Mouse (Mus musculus): ENCODE measurements at regions not wholly inside any gene's neighbourhood (a gene's known extent, or its start where the extent isn't known, plus 50 kb on each side); places are given as distances from the start of the nearest gene placed in this dataset.

DNA sequence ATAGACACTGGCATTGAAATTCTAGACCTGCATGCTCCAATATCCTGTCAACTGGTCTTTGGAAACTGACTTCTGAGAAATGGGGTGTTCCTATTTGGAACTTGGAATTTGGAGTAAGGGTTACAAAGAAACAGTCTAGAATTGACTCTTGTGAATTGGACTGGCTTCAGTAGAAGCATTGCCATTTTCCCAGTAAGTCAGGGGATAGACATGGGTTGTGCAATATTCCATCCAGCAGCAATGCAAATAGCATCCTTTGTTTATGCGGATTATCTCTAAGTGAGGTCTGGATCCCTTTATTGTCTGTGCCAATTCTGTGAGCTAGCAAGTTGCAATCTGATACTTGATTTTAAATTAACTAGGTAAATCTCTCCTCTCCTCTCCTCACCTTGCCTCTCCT lies 651.5 kb upstream of the Fam160b2 start:
- H3K4me1 ChIP-seq (replicated peaks; ENCODE audit: control insufficient read depth in 2 of 2, insufficient read depth in 2 of 2, low read length in 1 of 2): peaks cover 0 to 5% of the 10 kb centered on the region in 2 experiments; a peak in 2 of 4 replicates
- no peak overlapping the region for H3K4me2 ChIP-seq (ENCODE audit: low read depth)
- WGBS (ENCODE audit: insufficient replicate concordance): 67% methylated on average over 1 of the region's 1 CpGs
- H3K9ac ChIP-seq (replicated peaks): no peak overlapping the region
- no peaks in the 10 kb centered on the region for H3K9me3 ChIP-seq (ENCODE audit: control insufficient read depth, low read length)
- TF ChIP-seq EP300 (IDR thresholded peaks at IDR 0.05; ENCODE audit: low read depth) (no peak), CTCF (IDR thresholded peaks at IDR 0.05; ENCODE audit: low read depth) (no peak)
- no peaks in the 10 kb centered on the region for H3K27me3 ChIP-seq (ENCODE audit: control insufficient read depth, insufficient read depth, low read length)
- H3K36me3 ChIP-seq (replicated peaks; ENCODE audit: control insufficient read depth, insufficient read depth, low read depth): no peaks in the 10 kb centered on the region
- H3K27ac ChIP-seq: no peak overlapping the region
- no peak for ATAC-seq (ENCODE audit: insufficient read depth)
- DNase-seq (ENCODE audit: low read depth in 3 of 3, low spot score in 3 of 3): no peak
- no peak overlapping the region for H3K4me3 ChIP-seq (ENCODE audit: insufficient read depth in 1 of 2, low read depth in 2 of 2, low read length in 2 of 2)

DNA sequence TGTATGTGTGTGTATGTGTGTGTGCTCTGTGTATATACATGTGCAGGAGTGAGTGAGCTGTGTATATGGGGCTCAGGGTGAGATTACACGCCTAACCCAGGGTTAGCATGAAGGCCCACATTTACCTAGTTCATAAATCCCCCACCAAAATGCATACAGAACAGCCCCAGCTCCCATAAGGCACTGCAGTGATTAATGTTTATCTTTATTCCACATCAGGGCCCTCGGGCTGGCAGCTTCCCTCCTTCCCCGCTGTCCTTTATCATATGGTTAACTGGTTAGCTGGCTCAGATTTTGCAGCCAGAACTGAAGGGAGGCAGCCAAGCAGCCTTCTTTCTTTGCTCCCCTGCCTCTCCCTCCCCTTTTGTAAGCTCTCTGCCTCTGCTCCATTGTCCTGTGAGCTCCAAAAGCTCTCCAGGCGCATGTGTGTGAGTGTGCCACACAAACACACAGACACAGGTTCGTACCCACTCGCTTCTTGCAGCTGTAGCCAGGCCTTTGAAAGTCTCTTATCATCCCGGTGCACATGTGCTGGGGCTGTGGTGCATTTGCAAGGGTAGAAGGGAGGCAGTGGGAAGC lies 649.8 kb upstream of the Fam160b2 start:
- TF ChIP-seq EP300 (IDR thresholded peaks at IDR 0.05; ENCODE audit: low read depth) (no peak), CTCF (IDR thresholded peaks at IDR 0.05; ENCODE audit: low read depth) (no peak)
- no peaks in the 10 kb centered on the region for H3K27me3 ChIP-seq (ENCODE audit: control insufficient read depth, insufficient read depth, low read length)
- H3K27ac ChIP-seq: no peak overlapping the region
- no peak overlapping the region for H3K4me2 ChIP-seq (ENCODE audit: low read depth)
- H3K4me1 ChIP-seq (replicated peaks; ENCODE audit: control insufficient read depth in 2 of 2, insufficient read depth in 2 of 2, low read length in 1 of 2): peaks cover 0 to 5% of the 10 kb centered on the region in 2 experiments; a peak in 2 of 4 replicates
- no peak overlapping the region for H3K9ac ChIP-seq (replicated peaks)
- WGBS (ENCODE audit: insufficient replicate concordance): 12% methylated on average over 7 of the region's 7 CpGs
- DNase-seq (ENCODE audit: low read depth in 3 of 3, low spot score in 3 of 3): no peak
- H3K9me3 ChIP-seq (ENCODE audit: control insufficient read depth, low read length): no peaks in the 10 kb centered on the region
- peak; percentile 74 for ATAC-seq (ENCODE audit: insufficient read depth)
- H3K36me3 ChIP-seq (replicated peaks; ENCODE audit: control insufficient read depth, insufficient read depth, low read depth): no peaks in the 10 kb centered on the region
- H3K4me3 ChIP-seq (ENCODE audit: insufficient read depth in 1 of 2, low read depth in 2 of 2, low read length in 2 of 2): no peak overlapping the region

DNA sequence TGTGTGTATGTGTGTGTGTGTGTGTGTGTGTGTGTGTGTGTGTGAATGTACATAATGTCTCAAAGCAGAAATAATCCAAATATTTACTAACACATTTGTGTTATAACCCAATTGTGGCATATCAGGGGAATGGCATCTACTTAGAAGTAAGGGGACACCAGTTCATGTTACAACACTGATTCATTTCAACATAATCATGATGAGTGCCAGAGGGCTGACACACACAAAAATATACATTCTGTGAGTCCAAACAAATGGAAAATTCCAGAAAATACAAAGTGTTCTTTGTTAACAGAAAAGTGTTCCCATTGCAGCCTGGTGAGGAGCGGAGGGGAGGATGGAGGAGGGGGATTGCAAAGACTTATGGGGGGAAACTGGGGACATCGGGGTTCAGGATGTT lies 648.9 kb upstream of the Fam160b2 start:
- no peak for ATAC-seq (ENCODE audit: insufficient read depth)
- 70% methylated on average over 2 of the region's 2 CpGs for WGBS (ENCODE audit: insufficient replicate concordance)
- Histone ChIP-seq H3K9me3 (ENCODE audit: control insufficient read depth, low read length) (no peaks in the 10 kb centered on the region), H3K4me2 (ENCODE audit: low read depth) (no peak overlapping the region), H3K9ac (replicated peaks) (no peak overlapping the region), H3K36me3 (replicated peaks; ENCODE audit: control insufficient read depth, insufficient read depth, low read depth) (no peaks in the 10 kb centered on the region), H3K27me3 (ENCODE audit: control insufficient read depth, insufficient read depth, low read length) (no peaks in the 10 kb centered on the region), H3K27ac (no peak overlapping the region), H3K4me1 (replicated peaks; ENCODE audit: control insufficient read depth in 2 of 2, insufficient read depth in 2 of 2, low read length in 1 of 2) (peaks cover 0 to 5% of the 10 kb centered on the region in 2 experiments; a peak in 2 of 4 replicates), H3K4me3 (ENCODE audit: insufficient read depth in 1 of 2, low read depth in 2 of 2, low read length in 2 of 2) (no peak overlapping the region)
- no peak for DNase-seq (ENCODE audit: low read depth in 3 of 3, low spot score in 3 of 3)
- TF ChIP-seq EP300 (IDR thresholded peaks at IDR 0.05; ENCODE audit: low read depth) (no peak), CTCF (IDR thresholded peaks at IDR 0.05; ENCODE audit: low read depth) (no peak)

GRCm38 (mm10) chr14:71241655-71242390 lies 642.2 kb upstream of the Fam160b2 start:
- Histone ChIP-seq H3K4me3 (ENCODE audit: insufficient read depth in 1 of 2, low read depth in 2 of 2, low read length in 2 of 2) (no peak overlapping the region), H3K9me3 (ENCODE audit: control insufficient read depth, low read length) (no peaks in the 10 kb centered on the region), H3K4me1 (replicated peaks; ENCODE audit: control insufficient read depth in 2 of 2, insufficient read depth in 2 of 2, low read length in 1 of 2) (no peaks in the 10 kb centered on the region), H3K9ac (replicated peaks) (no peak overlapping the region), H3K27me3 (ENCODE audit: control insufficient read depth, insufficient read depth, low read length) (no peaks in the 10 kb centered on the region), H3K4me2 (ENCODE audit: low read depth) (no peak overlapping the region), H3K27ac (no peak overlapping the region), H3K36me3 (replicated peaks; ENCODE audit: control insufficient read depth, insufficient read depth, low read depth) (no peaks in the 10 kb centered on the region)
- TF ChIP-seq CTCF (IDR thresholded peaks at IDR 0.05; ENCODE audit: low read depth) (no peak), EP300 (IDR thresholded peaks at IDR 0.05; ENCODE audit: low read depth) (no peak)
- 57% methylated on average over 10 of the region's 10 CpGs for WGBS (ENCODE audit: insufficient replicate concordance)
- ATAC-seq (ENCODE audit: insufficient read depth): no peak
- no peak for DNase-seq (ENCODE audit: low read depth in 3 of 3, low spot score in 3 of 3)

DNA sequence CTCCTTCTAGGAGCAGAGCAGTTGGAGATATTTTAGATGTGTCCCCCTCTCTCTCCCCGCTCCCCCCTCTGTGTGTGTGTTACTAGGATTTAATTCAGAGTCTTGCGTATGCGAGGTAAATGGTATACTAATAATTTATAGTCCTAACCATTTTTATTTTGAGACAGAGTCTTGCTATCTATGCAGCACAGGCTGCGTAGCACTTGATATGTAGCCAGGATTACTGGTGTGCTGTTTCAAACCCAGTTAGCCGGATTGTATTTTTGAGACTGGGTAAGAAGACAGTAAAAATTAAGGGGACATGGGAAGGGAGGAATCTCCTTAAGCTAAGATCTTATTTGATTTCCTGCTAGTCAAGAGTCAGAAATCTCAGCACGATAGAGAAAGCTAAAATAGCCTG lies 636.6 kb upstream of the Fam160b2 start:
- DNase-seq (ENCODE audit: low read depth in 3 of 3, low spot score in 3 of 3) (no peak), ATAC-seq (ENCODE audit: insufficient read depth) (no peak)
- H3K9me3 ChIP-seq (ENCODE audit: control insufficient read depth, low read length): no peaks in the 10 kb centered on the region
- no peak for TF ChIP-seq EP300 (IDR thresholded peaks at IDR 0.05; ENCODE audit: low read depth)
- no peak for TF ChIP-seq CTCF (IDR thresholded peaks at IDR 0.05; ENCODE audit: low read depth)
- H3K4me2 ChIP-seq (ENCODE audit: low read depth): no peak overlapping the region
- no peaks in the 10 kb centered on the region for H3K36me3 ChIP-seq (replicated peaks; ENCODE audit: control insufficient read depth, insufficient read depth, low read depth)
- WGBS (ENCODE audit: insufficient replicate concordance): 57% methylated on average over 6 of the region's 6 CpGs
- peaks cover 0 to 7% of the 10 kb centered on the region in 2 experiments; a peak in 3 of 4 replicates for H3K4me1 ChIP-seq (replicated peaks; ENCODE audit: control insufficient read depth in 2 of 2, insufficient read depth in 2 of 2, low read length in 1 of 2)
- no peaks in the 10 kb centered on the region for H3K27me3 ChIP-seq (ENCODE audit: control insufficient read depth, insufficient read depth, low read length)
- no peak overlapping the region for H3K4me3 ChIP-seq (ENCODE audit: insufficient read depth in 1 of 2, low read depth in 2 of 2, low read length in 2 of 2)
- no peak overlapping the region for H3K27ac ChIP-seq
- no peak overlapping the region for H3K9ac ChIP-seq (replicated peaks)
